Comparison of ENCODE assay signal across 29 mouse cellular contexts in the genomic region with DNA sequence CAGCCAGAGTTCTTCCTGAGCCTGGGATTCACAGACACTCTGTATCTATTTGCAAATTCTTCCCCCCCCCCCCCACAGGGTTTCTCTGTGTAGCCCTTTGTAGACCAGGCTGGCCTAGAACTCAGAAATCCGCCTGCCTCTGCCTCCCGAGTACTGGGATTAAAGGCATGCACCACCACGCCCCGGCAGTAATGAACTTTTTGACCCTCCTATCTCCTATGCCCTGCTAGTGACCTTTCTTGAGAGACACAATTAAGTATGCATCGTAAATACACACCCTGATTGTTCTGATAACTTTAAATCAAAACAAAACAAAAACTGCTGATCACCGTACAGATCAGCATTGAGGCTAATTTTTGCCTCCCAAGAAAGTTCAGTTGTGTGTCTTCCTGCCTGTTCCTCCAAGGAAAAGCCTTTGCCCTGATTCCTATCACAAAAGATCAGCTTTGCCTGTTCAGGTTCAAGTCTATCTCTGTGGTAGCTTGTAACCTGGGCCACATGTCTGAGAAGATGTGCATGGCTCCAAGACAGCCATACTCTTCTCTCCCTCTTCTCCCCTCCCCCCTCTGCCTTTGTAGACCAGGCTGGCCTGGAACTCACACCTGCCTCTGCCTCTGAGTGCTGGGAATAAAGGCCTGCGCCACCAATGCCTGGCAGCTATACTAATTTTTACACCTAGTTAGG. TPM values are rescaled to one million over a fixed set of nuclear protein-coding genes. Genes with fewer than 3 reads are reported as not detected.
DNase-seq lines count a peak whose midpoint lies in the region; ATAC-seq and TF ChIP-seq lines count a peak whose summit lies in the region.
"Had no signal": no experiment of that assay in that cellular context is flagged by ENCODE, and none has a peak within 500 bp of the region (broad histone marks: within the 10 kb centered on the region; RNA-seq: fewer than 3 reads in every experiment).

No protein-coding gene starts in this region.

- H3K36me3 ChIP-seq in liver, embryonic 13.5 days: peaks cover 36% of the 10 kb centered on the region
- peaks cover 9% of the 10 kb centered on the region; the same call in 1 of the 2 replicates for H3K36me3 ChIP-seq in midbrain, postnatal 0 days (ENCODE audit: insufficient read depth, low read length)
- H3K36me3 ChIP-seq: midbrain, embryonic 15.5 days had no signal

- TF ChIP-seq POLR2A in cortical plate, adult 2 months (IDR thresholded peaks at IDR 0.05; ENCODE audit: extremely low read depth, insufficient read depth, low read length): no peak

- no peak for TF ChIP-seq CTCF in gastrocnemius, adult 2 months (IDR thresholded peaks at IDR 0.05)
- TF ChIP-seq CTCF in cortical plate, adult 2 months (IDR thresholded peaks at IDR 0.05; ENCODE audit: extremely low read depth, insufficient read depth, low read length): no peak
- no peak for TF ChIP-seq CTCF in midbrain, postnatal 0 days (IDR thresholded peaks at IDR 0.05)

- no peak overlapping the region for H3K4me2 ChIP-seq in liver, embryonic 13.5 days
- no peak overlapping the region for H3K4me2 ChIP-seq in midbrain, postnatal 0 days (ENCODE audit: low read depth, low read length, poor library complexity, severe bottlenecking)
- H3K4me2 ChIP-seq: heart, embryonic 11.5 days; hindbrain, embryonic 12.5 days; limb, embryonic 15.5 days; midbrain, embryonic 15.5 days had no signal

- peak overlapping the region; percentile 28; the same call in 1 of the 2 replicates for H3K27ac ChIP-seq in gastrocnemius, adult 2 months
- 0 out of 2 replicates have a peak overlapping the region, but pooled peaks have one; percentile 29 for H3K27ac ChIP-seq in liver, embryonic 13.5 days
- H3K27ac ChIP-seq in cortical plate, adult 2 months (ENCODE audit: insufficient read depth, low read length): 0 out of 2 replicates have a peak overlapping the region, but pooled peaks have one; percentile 4
- no peak overlapping the region for H3K27ac ChIP-seq in midbrain, postnatal 0 days (ENCODE audit: low read depth, low read length)
- H3K27ac ChIP-seq: hindbrain, embryonic 12.5 days; limb, embryonic 10.5 days; limb, embryonic 15.5 days; midbrain, embryonic 10.5 days; midbrain, embryonic 15.5 days had no signal

- WGBS in liver, embryonic 13.5 days (ENCODE audit: insufficient replicate concordance): 74% methylated on average over 7 of the region's 7 CpGs
- WGBS in midbrain, postnatal 0 days: 93% methylated on average over 7 of the region's 7 CpGs

- H3K9me3 ChIP-seq in liver, embryonic 13.5 days (replicated peaks): no peaks in the 10 kb centered on the region
- H3K9me3 ChIP-seq in midbrain, postnatal 0 days (ENCODE audit: low read length): no peaks in the 10 kb centered on the region
- H3K9me3 ChIP-seq: hindbrain, embryonic 12.5 days; limb, embryonic 10.5 days; limb, embryonic 15.5 days; midbrain, embryonic 10.5 days; midbrain, embryonic 15.5 days had no signal

- peaks cover 62% of the 10 kb centered on the region for H3K4me1 ChIP-seq in liver, embryonic 13.5 days (replicated peaks)
- peaks cover 7% of the 10 kb centered on the region for H3K4me1 ChIP-seq in cortical plate, adult 2 months (ENCODE audit: control insufficient read depth, insufficient read depth, low read length)
- H3K4me1 ChIP-seq in midbrain, postnatal 0 days (ENCODE audit: insufficient read depth, low read length): no peaks in the 10 kb centered on the region
- H3K4me1 ChIP-seq: hindbrain, embryonic 12.5 days; midbrain, embryonic 15.5 days had no signal

- no peak for DNase-seq in gastrocnemius, adult 2 months
- no peak for DNase-seq in gastrocnemius, adult 8-10 months (ENCODE audit: low spot score in 2 of 2)
- DNase-seq in liver, embryonic 13.5 days: no peak
- DNase-seq in liver: no peak
- DNase-seq in cerebellum, adult 11 months: no peak
- DNase-seq in midbrain, postnatal 0 days (ENCODE audit: low spot score): no peak
- DNase-seq in right cerebral cortex, postnatal 25 days: no peak
- DNase-seq: adrenal gland, adult 8-10 months; cerebellum, adult 8-10 months; cerebellum, postnatal 25 days; gastrocnemius, postnatal 36 days; heart, adult 18-20 months; heart, postnatal 36 days; kidney, adult 11 months; kidney, postnatal 36 days; layer of hippocampus, postnatal 36 days; lung, adult 18-20 months; lung, postnatal 4 days; thymus, postnatal 14 days had no signal

- intact Hi-C loops in gastrocnemius, adult 2 months (cut with DNase I): no loop called here

- H3K27me3 ChIP-seq in liver, embryonic 13.5 days: no peaks in the 10 kb centered on the region
- no peaks in the 10 kb centered on the region for H3K27me3 ChIP-seq in midbrain, postnatal 0 days (ENCODE audit: insufficient read depth, low read length)
- H3K27me3 ChIP-seq: CH12.LX; hindbrain, embryonic 12.5 days; limb, embryonic 15.5 days; midbrain, embryonic 15.5 days had no signal

- no peak overlapping the region for H3K9ac ChIP-seq in liver, embryonic 13.5 days
- H3K9ac ChIP-seq in midbrain, postnatal 0 days (replicated peaks; ENCODE audit: low read length, poor library complexity, severe bottlenecking): no peak overlapping the region
- H3K9ac ChIP-seq: hindbrain, embryonic 12.5 days; limb, embryonic 15.5 days; midbrain, embryonic 15.5 days had no signal

- no peak overlapping the region for H3K4me3 ChIP-seq in gastrocnemius, adult 2 months
- H3K4me3 ChIP-seq in liver, embryonic 13.5 days (replicated peaks): no peak overlapping the region
- H3K4me3 ChIP-seq in cortical plate, adult 2 months (ENCODE audit: insufficient read depth, low read length): no peak overlapping the region
- H3K4me3 ChIP-seq in midbrain, postnatal 0 days (ENCODE audit: low read depth, low read length): no peak overlapping the region
- H3K4me3 ChIP-seq: hindbrain, embryonic 12.5 days; limb, embryonic 10.5 days; limb, embryonic 15.5 days; midbrain, embryonic 10.5 days; midbrain, embryonic 15.5 days had no signal

- ATAC-seq in liver, embryonic 13.5 days (ENCODE audit: low read depth): no peak
- ATAC-seq in midbrain, postnatal 0 days (ENCODE audit: low FRiP score): no peak
- ATAC-seq: forebrain, embryonic 14.5 days; hindbrain, postnatal 0 days; midbrain, embryonic 15.5 days had no signal

RNA-seq across cellular contexts. Expression of gene Dnm2, which starts 31.7 kb away (rescaled TPM):
- 10 to 100 TPM; 38.2 to 41.8 TPM for total RNA-seq in gastrocnemius, adult 2 months (2021)
- 10 to 100 TPM; 29.3 to 39.1 (median 30.8) TPM for total RNA-seq in gastrocnemius, adult 8-10 months (2022)
- polyA plus RNA-seq in liver, embryonic 13.5 days (2015; fragmentation: Nextera tagmentation; extraction: Ambion mirVana): 51.8 and 56.8 TPM in 2 replicates
- polyA plus RNA-seq in cortical plate, adult 2 months (2012; rRNA removed): 60.8 and 67.9 TPM in 2 replicates
- total RNA-seq in midbrain, postnatal 0 days (2014; rRNA removed): 67.8 and 69.2 TPM in 2 replicates
- 52.8 and 59.2 TPM in 2 replicates for polyA plus RNA-seq in midbrain, postnatal 0 days (2015; fragmentation: Nextera tagmentation; extraction: Ambion mirVana)

RNA-seq across cellular contexts. Expression of gene Qtrt1, which starts 44.8 kb away (rescaled TPM):
- 1 to 10 TPM; 7.0 to 8.4 TPM for total RNA-seq in gastrocnemius, adult 2 months (2021)
- 1 to 10 TPM; 5.8 to 8.0 (median 6.2) TPM for total RNA-seq in gastrocnemius, adult 8-10 months (2022)
- 24.3 and 28.6 TPM in 2 replicates for polyA plus RNA-seq in liver, embryonic 13.5 days (2015; fragmentation: Nextera tagmentation; extraction: Ambion mirVana)
- 42.5 and 43.8 TPM in 2 replicates for polyA plus RNA-seq in cortical plate, adult 2 months (2012; rRNA removed)
- 37.3 and 41.0 TPM in 2 replicates for total RNA-seq in midbrain, postnatal 0 days (2014; rRNA removed)
- 42.0 and 42.7 TPM in 2 replicates for polyA plus RNA-seq in midbrain, postnatal 0 days (2015; fragmentation: Nextera tagmentation; extraction: Ambion mirVana)

RNA-seq across cellular contexts. Expression of gene Tmed1, which starts 53.7 kb away (rescaled TPM):
- 10 to 100 TPM; 28.9 to 35.8 TPM for total RNA-seq in gastrocnemius, adult 2 months (2021)
- total RNA-seq in gastrocnemius, adult 8-10 months (2022): 10 to 100 TPM; 30.2 to 35.8 (median 33.3) TPM
- polyA plus RNA-seq in liver, embryonic 13.5 days (2015; fragmentation: Nextera tagmentation; extraction: Ambion mirVana): 36.9 and 38.5 TPM in 2 replicates
- polyA plus RNA-seq in cortical plate, adult 2 months (2012; rRNA removed): 25.0 and 25.5 TPM in 2 replicates
- total RNA-seq in midbrain, postnatal 0 days (2014; rRNA removed): 42.5 and 46.0 TPM in 2 replicates
- 51.1 and 64.7 TPM in 2 replicates for polyA plus RNA-seq in midbrain, postnatal 0 days (2015; fragmentation: Nextera tagmentation; extraction: Ambion mirVana)
